Mouse (Mus musculus): ENCODE measurements around the gene Gm42906.

Gene Gm42906

DNA sequence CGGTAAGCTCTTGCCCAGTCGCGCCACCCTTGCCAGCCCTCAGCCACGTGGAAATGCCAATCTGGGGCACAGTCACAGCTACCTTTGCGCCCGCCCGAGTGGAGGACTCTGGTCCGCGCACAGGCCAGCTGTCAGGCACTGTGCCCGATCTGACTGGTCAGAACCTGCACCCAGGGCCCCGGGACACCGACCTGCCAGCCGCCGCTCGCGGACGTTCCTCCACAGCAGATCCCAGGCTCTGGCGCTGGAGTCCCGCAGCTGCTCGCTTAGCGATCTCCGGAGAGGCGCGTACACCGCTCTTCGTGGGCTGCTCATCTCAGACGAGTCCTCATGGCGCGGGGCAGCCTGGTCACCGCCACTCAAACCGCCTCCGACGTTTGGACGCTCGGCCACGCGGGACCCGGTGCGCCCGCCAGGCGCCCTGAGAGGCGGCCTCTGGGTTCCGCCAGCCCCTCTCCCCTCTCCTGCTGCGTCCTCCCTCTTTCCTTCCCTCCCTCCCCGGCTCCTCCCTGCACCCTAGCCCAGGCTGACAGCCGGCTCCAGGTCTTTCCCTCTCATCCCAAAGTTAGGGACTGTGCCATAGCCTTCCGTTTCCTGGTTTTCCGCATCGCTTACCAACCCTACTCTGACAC lies 194.4 kb downstream of the Gm42906 start, which contains the start of gene Stard13:
Gene Stard13 (minus strand): TSS at position 437 of the 632 bp plus-strand sequence.
- no peak for DNase-seq (ENCODE audit: low spot score in 2 of 2)

DNA sequence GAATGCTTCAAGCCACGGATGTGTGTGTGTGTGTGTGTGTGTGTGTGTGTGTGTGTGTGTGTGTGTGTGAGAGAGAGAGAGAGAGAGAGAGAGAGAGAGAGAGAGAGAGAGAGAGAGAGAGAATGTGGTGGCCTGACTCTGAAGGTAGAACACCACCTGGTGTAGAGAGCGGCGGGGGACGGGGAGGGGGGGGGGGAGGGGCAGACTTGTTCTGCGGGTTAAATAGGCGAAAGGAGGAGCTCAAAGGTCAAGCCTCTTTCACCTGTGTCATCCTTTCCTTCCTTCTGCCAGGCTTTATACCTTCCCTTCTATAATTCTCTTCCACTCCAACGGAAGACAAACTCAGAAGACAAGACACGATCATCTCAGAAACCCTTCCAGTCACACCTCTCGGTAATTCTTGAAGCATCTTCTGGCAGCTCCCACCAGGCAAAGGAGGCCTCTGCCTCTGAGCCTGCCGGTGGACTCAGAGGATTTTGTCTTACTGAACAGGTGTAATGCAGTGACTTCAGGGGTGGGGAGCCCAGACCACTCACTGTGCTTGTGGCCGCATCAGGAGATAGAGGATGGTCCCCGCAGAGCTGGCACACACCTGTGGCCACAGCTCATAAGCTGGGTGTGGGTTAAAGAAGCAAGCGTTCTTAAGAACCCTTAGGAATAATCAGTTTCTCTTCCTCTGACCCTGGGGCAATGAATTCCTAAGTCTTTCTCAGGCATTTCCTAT lies 195.2 kb downstream of the Gm42906 start:
- no peak for DNase-seq (ENCODE audit: low spot score in 2 of 2)

DNA sequence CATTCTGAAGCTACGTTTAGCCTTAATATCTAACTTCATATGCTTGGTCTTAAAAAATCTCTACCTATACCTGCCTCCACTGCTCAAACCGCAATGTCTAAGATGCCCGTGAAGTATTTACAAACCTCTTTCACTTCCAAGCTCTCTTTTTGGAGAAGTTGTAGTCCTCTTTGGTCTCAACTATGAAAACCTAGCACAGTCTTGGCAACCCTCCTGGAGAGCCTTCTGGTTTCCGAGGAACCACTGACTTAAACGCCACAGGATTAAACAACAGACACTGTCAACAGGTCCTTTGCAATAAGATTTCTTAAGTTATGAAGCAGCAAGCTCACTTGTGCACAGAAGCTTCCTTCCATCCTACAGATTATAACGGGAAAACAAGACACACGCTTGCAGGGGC lies 196.1 kb downstream of the Gm42906 start:
- DNase-seq (ENCODE audit: low spot score in 2 of 2): no peak

DNA sequence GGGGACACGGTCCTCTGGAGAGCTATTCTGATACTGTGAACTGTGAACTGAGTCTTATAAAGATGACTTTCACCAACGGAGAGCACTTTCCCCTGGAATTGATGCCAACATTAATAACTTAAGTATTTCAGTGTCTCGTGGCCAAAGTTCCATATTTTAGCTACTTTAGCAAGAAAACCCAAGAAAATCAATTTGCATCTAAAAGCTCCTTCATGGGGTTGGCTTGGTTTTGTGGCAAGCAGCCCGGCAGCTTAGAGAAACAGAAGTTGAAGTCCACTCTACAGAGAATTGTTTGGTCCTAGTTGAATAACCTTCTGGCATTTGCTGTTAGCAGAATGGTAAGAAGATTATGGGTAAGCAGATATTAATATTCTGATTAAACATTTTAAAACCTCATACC lies 196.6 kb downstream of the Gm42906 start:
- DNase-seq (ENCODE audit: low spot score in 2 of 2): no peak

DNA sequence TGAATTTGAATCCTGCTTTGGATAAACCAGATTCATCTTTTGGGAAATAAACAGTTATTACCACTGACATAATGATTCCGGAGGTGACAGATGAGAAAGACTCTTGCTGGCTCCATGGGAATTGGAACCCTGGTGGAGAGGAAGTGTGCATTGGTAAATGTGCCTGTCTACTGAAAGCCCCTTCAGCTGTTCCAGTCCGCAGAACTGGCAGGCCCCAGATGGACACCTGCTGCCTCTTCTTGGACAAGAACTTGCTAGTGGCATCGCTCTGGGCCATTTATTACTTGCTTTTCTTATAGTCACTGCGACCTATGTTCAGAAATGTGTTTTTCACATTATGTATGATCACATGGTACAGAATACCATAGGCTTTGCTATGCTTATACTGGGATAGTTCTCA lies 197.5 kb downstream of the Gm42906 start:
- no peak for DNase-seq (ENCODE audit: low spot score in 2 of 2)

DNA sequence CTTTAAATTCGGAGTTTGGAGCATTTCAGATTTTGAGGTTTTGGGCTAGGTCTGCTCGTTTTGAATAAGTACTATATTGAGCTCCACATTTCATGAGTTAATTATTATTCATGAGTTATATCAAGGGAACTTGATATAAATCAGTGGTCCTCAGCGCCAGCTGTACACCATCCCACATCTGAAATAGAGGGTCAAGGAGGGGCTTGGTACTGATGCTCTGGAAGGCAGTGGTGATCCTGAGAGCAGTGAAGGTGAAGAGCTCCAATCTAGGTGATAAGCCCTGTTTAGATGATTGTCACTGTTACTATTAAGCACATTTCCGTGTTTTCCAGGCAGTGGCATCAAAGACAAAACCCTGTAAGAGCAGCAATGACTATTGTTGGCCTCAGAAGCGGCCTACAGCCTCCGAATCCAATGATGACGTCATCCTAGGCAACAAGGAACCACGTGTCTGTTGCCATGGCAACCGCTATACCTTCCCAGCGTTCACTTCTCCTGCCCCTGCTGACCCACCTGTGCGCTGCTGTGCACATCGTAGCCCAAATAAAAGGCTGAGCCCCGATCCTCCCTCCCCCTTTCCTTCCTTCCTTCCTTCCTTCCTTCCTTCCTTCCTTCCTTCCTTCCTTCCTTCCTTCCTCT lies 199.5 kb downstream of the Gm42906 start:
- no peak for DNase-seq (ENCODE audit: low spot score in 2 of 2)

DNA sequence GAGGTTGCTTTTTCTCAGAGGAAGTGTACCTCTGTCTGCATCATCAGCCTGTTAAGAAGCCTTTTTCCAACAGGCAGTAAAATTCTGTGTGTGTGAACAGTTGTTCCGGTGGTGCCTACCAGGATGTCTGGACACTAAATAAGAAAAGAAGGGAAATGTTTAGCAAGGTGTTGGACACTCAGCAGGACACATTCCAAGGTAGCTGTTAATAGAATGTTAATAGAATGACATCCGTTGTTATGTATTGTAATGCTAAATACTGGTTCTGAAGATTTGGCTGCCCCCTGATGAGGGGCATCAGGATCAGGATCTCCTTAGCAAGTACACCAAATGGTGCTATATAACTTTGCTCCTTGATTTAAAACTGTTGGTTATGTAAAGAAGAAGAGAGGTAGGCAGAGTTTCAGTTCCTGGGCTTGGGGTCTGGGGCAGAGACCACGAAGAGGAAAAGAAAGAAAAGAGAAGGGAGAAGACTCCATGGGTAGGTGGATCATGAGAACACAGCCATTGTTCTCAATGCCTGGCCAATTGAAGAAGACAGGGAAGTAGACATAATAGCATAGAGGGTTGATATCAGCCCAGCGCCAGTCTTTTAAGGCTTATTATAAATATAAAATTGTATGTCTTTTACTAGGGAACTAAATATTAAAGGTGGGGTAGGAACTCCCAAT lies 204.1 kb downstream of the Gm42906 start:
- no peak for DNase-seq (ENCODE audit: low spot score in 2 of 2)

DNA sequence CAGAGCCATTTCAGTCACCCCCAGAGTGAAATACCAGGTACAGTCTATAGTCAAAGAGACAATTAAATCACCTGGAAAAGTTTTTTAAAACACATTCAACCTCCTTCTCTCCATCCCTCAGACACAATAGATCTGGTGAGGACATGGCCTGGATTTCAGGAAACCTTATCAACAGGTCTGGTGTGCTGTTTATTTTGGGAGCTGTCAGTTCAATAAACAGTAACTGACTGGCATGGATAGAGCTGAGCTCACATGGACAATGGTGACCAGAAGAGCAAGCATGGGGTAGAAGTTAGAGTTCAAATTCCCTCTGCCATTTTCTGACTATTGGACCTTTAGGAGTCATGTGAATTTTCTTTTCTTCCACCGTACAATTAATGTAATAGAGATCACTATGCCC lies 205.2 kb downstream of the Gm42906 start:
- DNase-seq (ENCODE audit: low spot score in 2 of 2): no peak

DNA sequence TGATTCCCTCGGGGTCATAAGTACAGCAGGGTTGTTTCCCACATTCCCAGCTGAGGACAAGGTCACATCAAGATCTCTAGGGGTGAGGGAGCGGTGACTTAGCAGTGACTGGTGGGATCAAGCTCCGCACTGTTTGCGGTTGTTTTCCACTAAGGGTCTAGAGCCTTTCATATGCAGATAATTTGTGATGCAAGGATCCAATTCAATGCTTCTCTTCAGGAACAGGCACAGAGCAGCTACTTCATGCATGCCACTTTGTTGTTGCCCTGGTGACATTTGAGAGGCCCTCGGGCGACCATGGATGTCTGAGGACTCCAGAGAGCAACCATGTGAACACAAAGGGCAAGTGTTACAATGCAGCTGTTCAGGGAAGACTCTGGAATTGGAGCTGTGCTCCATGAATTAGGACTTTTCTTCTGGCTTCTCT lies 209.3 kb downstream of the Gm42906 start:
- DNase-seq (ENCODE audit: low spot score in 2 of 2): no peak

DNA sequence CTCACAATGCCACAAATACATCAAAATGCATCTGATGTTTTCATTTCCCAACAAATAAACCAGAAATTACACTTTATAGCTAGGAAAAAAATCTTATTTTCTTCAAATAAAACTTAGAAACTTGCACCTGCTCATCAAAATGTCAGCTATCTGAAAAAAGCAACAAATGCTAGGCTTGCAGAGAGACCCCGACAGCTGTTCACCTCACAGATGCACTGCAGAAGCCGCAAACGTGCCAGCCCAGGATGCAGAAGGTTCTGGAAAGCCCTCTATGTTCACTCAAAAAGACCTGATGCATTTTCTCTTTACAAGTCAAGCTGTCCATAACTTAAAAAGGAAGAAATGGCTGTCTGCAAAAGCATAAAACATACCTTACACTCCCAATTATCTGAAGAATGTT lies 214.9 kb downstream of the Gm42906 start:
- no peak for DNase-seq (ENCODE audit: low spot score in 2 of 2)

DNA sequence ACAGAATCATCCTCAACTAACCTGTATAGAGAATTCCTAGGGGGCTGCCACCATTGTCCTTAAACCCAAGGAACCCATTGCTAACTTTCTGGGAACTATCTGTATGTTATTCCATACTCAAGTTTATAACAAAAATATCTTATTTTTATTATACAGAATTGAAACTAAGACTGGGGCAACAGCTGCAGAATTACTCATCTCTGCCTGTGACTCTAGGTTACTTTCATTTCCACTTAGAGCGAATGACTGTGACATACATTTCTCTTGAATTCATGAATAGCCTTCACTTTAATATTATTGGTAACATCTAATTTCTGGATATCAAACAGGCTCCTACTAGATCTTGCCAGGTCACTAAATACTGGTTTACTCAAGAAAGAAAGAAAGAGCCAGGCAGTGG lies 217.1 kb downstream of the Gm42906 start:
- no peak for DNase-seq (ENCODE audit: low spot score in 2 of 2)

DNA sequence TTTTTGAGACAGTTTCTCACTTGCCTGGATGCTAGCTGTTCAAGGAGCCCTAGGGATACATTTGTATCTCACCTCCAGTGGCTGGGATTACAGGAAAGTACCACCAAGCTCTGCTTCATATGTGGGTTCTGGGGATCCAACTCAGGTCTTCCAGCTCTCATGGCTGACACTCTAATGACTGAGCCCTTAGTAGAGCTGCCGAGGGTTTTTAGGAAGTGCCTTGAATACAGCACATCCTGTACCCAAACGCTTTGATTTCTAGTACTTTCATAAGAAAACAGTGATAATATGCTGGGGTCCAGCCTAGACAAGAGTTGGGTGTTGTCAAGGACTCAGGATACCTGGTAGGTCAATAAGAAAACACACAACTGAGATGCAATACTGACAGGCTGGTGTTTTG lies 217.9 kb downstream of the Gm42906 start:
- DNase-seq (ENCODE audit: low spot score in 2 of 2): no peak

DNA sequence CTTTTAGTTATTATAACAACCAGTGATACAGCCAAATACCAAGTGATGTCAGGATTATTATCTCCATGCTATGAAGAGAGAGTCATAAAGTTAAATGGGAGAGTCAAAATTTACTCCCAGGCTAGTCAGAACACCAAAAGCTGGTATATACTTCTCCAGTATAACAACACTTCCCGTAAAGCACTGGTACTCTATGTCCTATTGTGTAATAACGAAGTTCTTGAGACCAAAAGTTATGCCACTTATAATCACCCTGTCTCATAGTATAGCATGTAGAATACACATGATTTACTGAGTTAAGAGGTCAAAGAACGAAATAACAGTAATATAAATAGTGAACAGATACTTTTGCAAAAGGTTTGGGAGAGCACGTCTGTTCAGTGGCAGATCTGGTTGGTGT lies 222.9 kb downstream of the Gm42906 start:
- DNase-seq (ENCODE audit: low spot score in 2 of 2): no peak

DNA sequence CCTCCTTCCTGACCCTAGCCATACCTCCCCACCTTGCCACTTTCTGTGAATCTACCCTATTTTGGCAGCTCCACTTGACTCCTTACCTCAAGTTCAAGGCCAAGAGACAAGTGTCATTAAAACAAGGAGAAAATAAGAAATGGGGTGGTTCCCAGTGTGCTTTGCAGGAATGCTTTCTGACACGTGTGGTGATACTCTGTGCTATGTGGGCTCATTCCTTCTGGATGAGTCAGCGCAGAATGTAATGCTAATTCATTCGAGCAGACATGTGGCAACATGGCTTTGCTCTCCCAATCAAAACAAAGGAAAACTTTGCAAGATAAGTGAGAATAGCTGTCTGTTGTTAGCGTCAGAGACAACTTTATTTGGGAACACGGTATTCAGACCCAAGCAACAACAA lies 225.0 kb downstream of the Gm42906 start:
- no peak for DNase-seq (ENCODE audit: low spot score in 2 of 2)

DNA sequence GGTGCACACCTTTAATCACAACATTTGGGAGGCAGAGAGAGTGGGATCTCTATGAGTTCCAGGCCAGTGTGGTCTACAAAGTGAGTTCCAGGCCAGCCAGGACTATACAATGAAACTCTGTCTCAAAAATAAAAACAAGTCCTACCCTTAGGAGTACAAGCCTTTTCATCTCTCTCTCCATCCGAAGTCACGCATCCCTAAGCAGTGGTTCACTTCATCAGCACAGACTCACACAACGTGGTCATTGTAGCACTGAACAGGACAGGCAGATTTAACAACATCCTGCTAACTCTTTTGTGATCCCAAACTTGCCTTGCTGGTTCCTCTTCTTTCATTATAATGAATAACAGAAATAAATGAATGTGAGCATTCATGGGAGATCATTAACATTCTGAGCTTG lies 226.7 kb downstream of the Gm42906 start:
- no peak for DNase-seq (ENCODE audit: low spot score in 2 of 2)

DNA sequence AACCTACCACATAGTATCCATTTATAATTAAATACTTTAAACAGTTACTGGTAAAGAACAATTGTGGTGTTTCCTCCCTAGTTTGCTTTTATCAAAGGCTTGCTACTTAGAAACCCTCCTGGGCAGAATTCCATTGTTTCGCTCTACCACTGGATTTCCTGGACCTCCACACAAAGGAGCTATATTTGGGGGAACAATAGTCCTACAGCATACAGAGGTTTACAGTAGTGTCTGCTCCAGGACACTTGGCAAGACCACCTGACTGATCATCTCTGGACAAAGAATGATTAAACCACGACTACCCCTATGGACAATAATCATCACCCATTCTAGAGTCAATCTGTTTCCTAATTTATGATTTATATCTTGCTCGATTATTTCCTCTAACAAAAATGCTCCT lies 228.7 kb downstream of the Gm42906 start:
- DNase-seq (ENCODE audit: low spot score in 2 of 2): no peak

DNA sequence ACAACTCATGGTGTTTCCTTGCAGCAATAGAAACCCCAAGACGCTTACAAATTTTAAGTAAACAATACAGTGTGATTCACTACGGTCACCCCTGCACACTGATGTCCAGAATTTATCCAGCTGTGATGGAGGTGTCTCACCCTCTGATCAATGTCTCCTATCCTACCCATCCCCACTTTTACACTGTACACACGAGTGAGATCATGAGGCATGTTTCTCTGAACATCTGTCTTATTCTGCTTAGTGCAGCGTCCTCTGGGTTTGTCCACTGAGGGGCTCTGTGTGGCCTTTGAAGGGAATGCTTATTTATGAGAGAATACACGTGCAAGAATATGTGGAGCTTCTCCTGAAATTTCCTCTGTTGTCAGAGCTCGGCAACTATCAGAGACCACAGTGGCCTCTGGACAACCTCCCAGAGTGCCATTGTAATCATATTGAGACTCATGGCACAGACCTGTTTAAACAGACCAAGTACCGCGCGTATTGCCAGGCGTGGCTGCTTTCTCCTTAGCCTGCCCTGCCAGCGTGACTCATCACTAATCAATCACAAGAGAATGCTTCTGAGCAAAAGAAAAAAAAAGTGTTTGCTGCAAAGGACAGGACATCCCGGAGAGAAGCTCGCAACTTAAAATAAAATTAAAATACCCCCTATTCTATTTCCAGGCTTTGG lies 231.2 kb downstream of the Gm42906 start:
- no peak for DNase-seq (ENCODE audit: low spot score in 2 of 2)

DNA sequence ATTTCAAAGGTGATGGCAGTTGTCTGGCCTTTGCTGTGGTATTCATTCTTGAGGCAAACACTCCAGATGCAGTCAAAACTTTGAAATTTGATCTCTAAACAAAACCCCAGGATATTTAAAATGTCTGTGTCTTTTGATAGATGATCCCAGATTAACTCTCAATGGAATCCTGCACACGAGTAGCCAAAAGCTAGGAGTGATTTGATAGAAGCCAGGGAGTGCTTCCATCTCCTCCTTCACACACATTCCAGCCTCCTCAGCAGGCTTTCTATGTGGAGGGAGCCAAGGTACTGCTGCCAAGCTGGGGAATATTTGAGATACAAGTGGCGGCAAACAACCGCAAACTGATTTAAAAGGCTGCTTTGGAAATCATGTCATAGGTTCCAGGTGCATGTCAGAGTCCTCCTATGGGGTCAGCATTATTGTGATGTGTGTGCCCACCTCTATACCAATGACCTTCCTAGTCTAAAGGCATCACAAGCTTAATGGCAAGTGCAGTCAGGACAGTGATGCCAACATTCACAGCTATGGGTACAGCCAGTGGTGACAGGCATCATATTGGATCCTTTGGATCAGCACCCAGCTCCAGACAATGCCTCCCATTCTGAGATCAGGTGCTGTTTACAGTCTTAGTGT lies 234.0 kb downstream of the Gm42906 start:
- no peak for DNase-seq (ENCODE audit: low spot score in 2 of 2)

DNA sequence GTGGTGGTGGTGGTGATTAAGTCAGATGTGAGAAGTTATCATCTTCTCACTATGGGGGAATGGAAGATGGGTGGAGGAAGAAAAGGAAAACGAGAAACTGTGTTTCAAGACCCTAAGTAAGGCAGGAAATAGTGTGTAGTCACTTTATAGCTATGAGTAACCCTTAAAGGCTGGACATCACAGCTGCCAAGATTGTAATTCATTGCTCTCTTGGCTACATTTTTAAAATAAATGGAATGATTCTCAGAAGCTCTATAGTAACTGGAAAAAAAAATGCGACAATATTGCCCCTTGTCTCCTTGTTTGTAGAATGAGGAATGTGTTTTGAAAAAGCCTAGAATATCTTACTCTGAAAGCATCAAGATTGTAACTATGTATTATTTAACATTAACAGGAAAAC lies 235.7 kb downstream of the Gm42906 start:
- no peak for DNase-seq (ENCODE audit: low spot score in 2 of 2)

DNA sequence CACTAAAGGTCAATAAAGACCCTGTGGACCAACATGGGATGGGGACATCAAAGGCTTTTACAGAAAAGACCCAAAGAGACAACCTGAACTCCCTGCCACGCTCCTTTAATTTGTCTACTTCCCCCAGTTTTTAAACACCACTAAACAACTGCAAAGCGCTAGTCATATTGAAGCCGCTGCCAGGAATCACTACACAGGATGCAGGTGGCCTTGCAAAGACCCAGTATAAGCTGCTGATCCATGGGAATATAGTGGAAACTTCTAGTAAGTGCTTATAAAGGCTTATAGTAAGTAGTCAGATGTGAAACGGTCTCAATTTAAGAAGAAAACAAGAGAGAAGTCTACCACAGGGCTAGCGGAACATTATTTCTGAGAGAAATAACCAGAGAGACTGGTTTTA lies 237.2 kb downstream of the Gm42906 start:
- DNase-seq (ENCODE audit: low spot score in 2 of 2): no peak

DNA sequence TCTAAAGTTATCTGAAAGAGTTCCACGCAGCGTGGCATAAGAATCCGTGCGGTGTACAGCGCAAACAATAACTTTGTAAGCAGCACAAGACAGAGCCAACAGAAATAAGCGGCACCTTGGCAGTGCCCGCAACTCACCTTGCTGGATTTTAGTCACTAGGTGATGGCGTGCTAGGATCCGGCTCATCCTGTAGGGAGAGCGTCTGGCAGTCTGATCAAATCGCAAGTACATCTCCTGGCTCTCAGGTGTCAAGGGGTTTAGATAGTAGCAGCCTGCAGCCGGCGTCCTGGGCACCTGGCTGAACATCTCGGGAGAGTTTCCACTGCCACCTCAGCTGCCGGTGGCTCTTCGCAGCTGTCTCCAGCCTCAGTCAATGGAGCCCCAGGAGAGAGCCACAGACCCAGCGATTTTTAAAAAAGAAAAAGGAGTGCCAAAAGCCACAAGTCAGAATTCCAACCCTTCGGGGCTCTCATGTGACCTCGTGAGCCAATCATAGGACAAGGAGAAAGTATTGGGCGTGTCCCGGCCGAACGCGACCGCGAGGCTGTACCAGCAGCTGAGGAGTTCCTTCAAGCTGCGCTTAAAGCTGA lies 238.1 kb downstream of the Gm42906 start:
- no peak for DNase-seq (ENCODE audit: low spot score in 2 of 2)

Measured in spleen, postnatal 4 days (tissue).